Mouse (Mus musculus) heart, embryonic 14.5 days (tissue): ENCODE results near the gene Tapbp. TPM values are rescaled to one million over a fixed set of nuclear protein-coding genes. Genes with fewer than 3 reads are reported as not detected.

Experiments used
- ATAC-seq: fragments of 200-750 bp; cut with Nextera tagmentation; 2 replicates; pipeline ENCODE4 v1.8.0; 2017; ENCODE audit warnings: low read depth, moderate TSS enrichment; ENCODE audit not compliant: insufficient number of reproducible peaks, insufficient read depth, low FRiP score
- H3K27ac ChIP-seq, 2 experiments: fragments of 200-500 bp in 1 of 2; fragments of 300-500 bp in 1 of 2; sonication (generic) in 1 of 2; replicated peaks in 1 of 2; 2 replicates each; pipeline ENCODE4 v1.5.1; 2012 to 2014; ENCODE audit warnings: low read depth in 2 of 2, low read length in 2 of 2, control low read depth in 1 of 2, mild to moderate bottlenecking in 1 of 2, mixed read lengths in 1 of 2; ENCODE audit not compliant: control insufficient read depth in 1 of 2, insufficient read depth in 1 of 2
- H3K27me3 ChIP-seq: fragments of 300-500 bp; sonication (generic); 2 replicates; pipeline ENCODE4 v1.6.1; 2014; ENCODE audit warnings: mild to moderate bottlenecking, low read length, control low read depth; ENCODE audit not compliant: control insufficient read depth, insufficient read depth
- H3K36me3 ChIP-seq: fragments of 300-500 bp; sonication (generic); 2 replicates; pipeline ENCODE4 v1.6.1; 2014; ENCODE audit warnings: mild to moderate bottlenecking, control low read depth, low read length, mixed read lengths; ENCODE audit not compliant: control insufficient read depth, insufficient read depth
- H3K4me1 ChIP-seq, 2 experiments: fragments of 200-500 bp in 1 of 2; fragments of 300-500 bp in 1 of 2; sonication (generic) in 1 of 2; 2 replicates each; pipeline ENCODE4 v1.6.1; 2012 to 2014; ENCODE audit warnings: low read length in 2 of 2, control low read depth in 1 of 2, mixed read lengths in 1 of 2; ENCODE audit not compliant: control insufficient read depth in 2 of 2, insufficient read depth in 2 of 2
- H3K4me2 ChIP-seq: fragments of 300-500 bp; sonication (generic); 2 replicates; pipeline ENCODE4 v1.6.1; 2014; ENCODE audit warnings: mild to moderate bottlenecking, low read length
- H3K4me3 ChIP-seq, 2 experiments: fragments of 200-500 bp in 1 of 2; fragments of 300-500 bp in 1 of 2; sonication (generic) in 1 of 2; 2 replicates each; pipeline ENCODE4 v1.5.1; 2012 to 2014; ENCODE audit warnings: low read length in 2 of 2, mild to moderate bottlenecking in 2 of 2, control low read depth in 1 of 2, low read depth in 1 of 2, moderate library complexity in 1 of 2; ENCODE audit not compliant: control insufficient read depth in 1 of 2, insufficient read depth in 1 of 2
- H3K9ac ChIP-seq: fragments of 300-500 bp; sonication (generic); 2 replicates; pipeline ENCODE4 v1.6.1; 2014; ENCODE audit warnings: mild to moderate bottlenecking, low read length
- H3K9me3 ChIP-seq: fragments of 300-500 bp; sonication (generic); 2 replicates; pipeline ENCODE4 v1.6.1; 2016; ENCODE audit warnings: low read length, control low read depth; ENCODE audit not compliant: control insufficient read depth
- WGBS: fragments of 180-500 bp; shearing (Covaris S2); extraction: QIAGEN DNeasy Blood & Tissue Kit; methylation state at CpG from one replicate; pipeline ENCODE4 v1.1.7; 2014; 5-methylcytosine and 5-hydroxymethylcytosine counted together
- polyA plus RNA-seq: library from polyadenylated mRNA; unstranded; fragments of >200 nt; fragmentation: Nextera tagmentation; extraction: Ambion mirVana; gene quantifications from 2 replicates; pipeline ENCODE4 v1.2.1, GENCODE M21; 2014

Gene Tapbp
- polyA plus RNA-seq, 1 experiment from 2014 or later, result 44.9 TPM

DNA sequence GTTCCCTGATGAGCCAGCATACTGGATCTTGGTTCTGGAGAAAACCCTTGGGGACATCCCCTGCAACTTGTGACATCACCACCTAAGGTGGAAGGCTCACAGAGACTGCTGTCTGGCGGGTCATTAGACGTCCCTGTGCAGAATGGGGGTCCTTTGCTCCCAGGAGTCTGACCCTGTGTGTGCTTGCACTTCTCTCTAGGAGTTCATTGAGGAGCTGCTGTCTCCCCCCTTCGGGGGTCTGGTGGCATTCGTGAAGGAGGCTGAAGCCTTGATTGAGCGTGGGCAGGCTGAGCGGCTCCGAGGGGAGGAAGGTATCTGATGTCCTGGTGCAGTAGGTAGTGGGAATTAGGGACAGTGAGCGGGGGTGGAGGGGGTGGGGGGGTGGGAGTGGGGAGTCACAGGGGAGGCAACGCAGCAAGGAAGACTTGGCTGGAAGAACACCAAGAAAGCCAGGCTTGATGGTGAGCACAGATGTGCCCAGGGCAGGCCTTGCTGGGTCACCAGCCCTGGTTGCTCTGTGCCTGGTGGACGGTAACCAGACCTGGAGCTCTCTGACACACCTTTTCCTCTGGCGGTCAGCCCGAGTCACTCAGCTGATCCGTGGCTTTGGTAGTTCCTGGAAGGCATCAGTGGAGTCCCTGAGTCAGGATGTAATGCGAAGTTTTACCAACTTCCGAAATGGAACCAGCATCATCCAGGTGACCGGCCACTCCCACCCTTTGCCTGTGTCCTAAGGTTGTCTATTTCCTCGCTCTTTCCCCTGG lies 49.6 kb downstream of the Tapbp start:
- H3K4me3 ChIP-seq, result no peak overlapping the region
- WGBS, result 85% methylated on average over 17 of the region's 17 CpGs

DNA sequence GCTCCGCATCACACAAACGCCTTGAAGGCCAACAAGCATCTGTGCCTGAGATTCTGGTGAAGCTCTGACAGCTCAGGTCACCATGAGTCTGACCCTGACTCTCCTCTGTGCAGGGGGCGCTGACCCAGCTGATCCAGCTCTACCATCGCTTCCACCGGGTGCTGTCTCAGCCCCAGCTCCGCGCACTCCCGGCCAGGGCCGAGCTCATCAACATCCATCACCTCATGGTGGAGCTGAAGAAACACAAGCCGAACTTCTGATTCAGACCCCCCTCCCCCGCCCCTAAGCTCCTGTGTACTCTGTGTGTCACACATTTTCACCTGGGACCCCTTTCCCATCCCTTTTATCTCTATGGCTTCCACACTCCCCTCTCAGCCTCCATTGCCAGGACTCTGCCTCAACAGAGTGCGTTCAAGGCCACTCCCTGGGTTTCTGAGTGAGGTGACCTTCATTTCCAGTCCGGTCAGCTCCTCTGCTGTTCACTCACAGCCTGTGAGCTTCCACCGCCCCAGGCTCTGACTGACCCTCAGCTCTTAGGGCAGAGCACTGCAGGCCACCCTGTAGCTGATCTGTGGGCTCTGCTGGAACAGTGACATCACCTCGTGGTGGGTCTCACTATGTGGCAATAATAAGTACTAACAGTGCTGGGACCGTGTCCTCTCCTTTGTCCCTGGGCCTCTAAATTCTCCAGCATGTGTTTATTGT lies 50.3 kb downstream of the Tapbp start:
- 82% methylated on average over 16 of the region's 16 CpGs for WGBS
- H3K9me3 ChIP-seq, result 0 out of 2 replicates have a peak, but pooled peaks cover 6% of the 10 kb centered on the region
- no peaks in the 10 kb centered on the region for H3K27me3 ChIP-seq
- no peak overlapping the region for H3K4me3 ChIP-seq
- H3K4me2 ChIP-seq, result no peak overlapping the region
- peaks cover 45% of the 10 kb centered on the region for H3K36me3 ChIP-seq
- H3K27ac ChIP-seq, result no peak overlapping the region
- no peak overlapping the region for H3K9ac ChIP-seq
- H3K4me1 ChIP-seq, result no peaks in the 10 kb centered on the region
- ATAC-seq, result no peak

More for the DNA sequence above, 49.6 kb downstream of the Tapbp start:
- Histone ChIP-seq H3K4me1 (no peaks in the 10 kb centered on the region), H3K9me3 (0 out of 2 replicates have a peak, but pooled peaks cover 4% of the 10 kb centered on the region), H3K27ac (no peak overlapping the region), H3K27me3 (no peaks in the 10 kb centered on the region), H3K4me2 (no peak overlapping the region), H3K36me3 (peaks cover 53% of the 10 kb centered on the region), H3K9ac (no peak overlapping the region)
- no peak for ATAC-seq

DNA sequence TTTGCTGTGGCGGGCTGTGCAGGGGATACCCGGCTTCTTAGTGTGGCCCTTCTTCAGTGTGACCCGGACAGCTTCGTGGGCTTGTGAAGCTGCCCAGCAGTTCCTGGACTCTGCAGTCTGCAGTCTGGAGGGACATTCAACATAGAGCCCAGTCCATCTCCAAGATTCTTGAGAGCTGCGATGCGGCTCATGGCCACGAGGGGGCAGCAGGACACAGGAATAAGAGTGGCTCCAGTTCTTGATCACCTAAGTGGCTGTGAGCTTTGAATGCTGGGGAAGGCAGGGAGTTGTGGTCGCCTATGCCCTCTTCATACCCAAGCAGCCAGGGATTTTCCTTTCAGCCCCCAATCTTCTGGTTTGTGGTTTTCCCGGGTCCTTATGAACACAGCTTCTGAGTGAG lies 52.8 kb downstream of the Tapbp start:
- WGBS, result 2% methylated on average over 9 of the region's 9 CpGs
- ATAC-seq, result peak; percentile 59
- H3K9ac ChIP-seq, result no peak overlapping the region
- 0 out of 2 replicates have a peak, but pooled peaks cover 6% of the 10 kb centered on the region for H3K9me3 ChIP-seq
- H3K4me2 ChIP-seq, result no peak overlapping the region
- peaks cover 20% of the 10 kb centered on the region for H3K36me3 ChIP-seq
- H3K4me1 ChIP-seq, result no peaks in the 10 kb centered on the region
- no peaks in the 10 kb centered on the region for H3K27me3 ChIP-seq
- no peak overlapping the region for H3K27ac ChIP-seq
- no peak overlapping the region for H3K4me3 ChIP-seq

DNA sequence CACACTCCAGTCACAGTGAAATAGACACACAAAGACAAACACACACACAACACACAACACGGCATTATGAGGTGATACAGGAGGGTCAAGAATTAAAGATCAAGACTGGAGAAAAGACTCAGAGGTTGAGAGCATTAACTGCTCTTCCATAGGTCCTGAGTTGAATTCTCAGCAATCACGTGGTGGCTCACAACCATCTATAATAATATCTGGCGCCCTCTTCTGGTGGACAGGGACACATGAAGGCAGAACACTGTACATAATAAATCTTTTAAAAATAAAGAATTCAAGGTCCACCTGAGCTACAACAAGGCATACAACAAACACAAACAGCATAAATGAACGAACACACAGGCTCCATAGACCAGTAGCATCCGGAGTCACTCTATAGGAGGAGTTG lies 53.2 kb downstream of the Tapbp start:
- Histone ChIP-seq H3K9me3 (0 out of 2 replicates have a peak, but pooled peaks cover 6% of the 10 kb centered on the region), H3K4me1 (no peaks in the 10 kb centered on the region), H3K4me3 (no peak overlapping the region), H3K27me3 (0 out of 2 replicates have a peak, but pooled peaks cover 3% of the 10 kb centered on the region), H3K36me3 (peaks cover 19% of the 10 kb centered on the region), H3K4me2 (no peak overlapping the region), H3K27ac (no peak overlapping the region), H3K9ac (no peak overlapping the region)
- ATAC-seq, result peak; percentile 43
- 27% methylated on average over 5 of the region's 5 CpGs for WGBS

DNA sequence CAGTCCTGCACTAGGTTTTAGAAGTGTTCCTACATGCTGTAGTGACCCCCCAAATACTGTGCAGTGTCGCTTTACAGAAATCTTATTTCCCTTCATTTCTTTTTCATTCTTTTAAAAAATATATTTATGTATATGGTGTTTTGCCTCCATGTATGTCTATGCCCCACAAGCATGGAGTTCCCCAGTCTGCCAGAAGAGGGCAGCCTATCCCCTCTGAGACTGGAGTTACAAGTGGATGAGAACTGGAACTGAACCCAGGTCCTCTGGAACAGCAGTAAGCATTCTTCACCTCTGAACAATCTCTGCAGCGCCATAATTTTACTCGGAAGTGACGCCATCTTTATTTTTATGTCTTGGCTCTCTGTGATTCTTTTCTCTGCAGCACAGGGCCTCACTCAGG lies 53.7 kb downstream of the Tapbp start:
- ATAC-seq, result no peak
- WGBS, result 74% methylated on average over 4 of the region's 4 CpGs

DNA sequence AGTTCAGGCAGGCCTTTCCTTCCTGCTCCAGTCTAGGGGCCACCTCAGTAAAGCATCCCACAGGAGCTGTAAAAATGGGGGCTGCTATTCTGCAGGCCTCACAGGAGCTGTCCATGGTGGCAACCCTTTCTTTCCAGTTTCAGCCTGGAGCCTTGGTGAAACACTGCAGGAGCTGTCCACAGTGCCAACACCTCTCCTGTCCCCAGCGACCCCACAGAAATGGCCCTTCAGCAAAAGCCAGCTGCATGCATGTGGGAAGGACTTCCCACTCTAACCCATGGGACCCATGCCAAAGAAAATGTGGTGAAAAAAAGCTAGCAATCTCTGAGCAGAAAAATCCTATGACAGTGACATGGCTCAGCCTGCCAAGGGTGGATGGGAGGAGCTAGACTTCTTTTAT lies 57.0 kb downstream of the Tapbp start:
- 0 out of 2 replicates have a peak, but pooled peaks have one; percentile 28 for ATAC-seq

More for the DNA sequence above, 53.7 kb downstream of the Tapbp start:
- Histone ChIP-seq H3K27ac (no peak overlapping the region), H3K9me3 (0 out of 2 replicates have a peak, but pooled peaks cover 6% of the 10 kb centered on the region), H3K4me3 (no peak overlapping the region), H3K36me3 (peaks cover 19% of the 10 kb centered on the region), H3K9ac (no peak overlapping the region), H3K4me1 (no peaks in the 10 kb centered on the region), H3K27me3 (0 out of 2 replicates have a peak, but pooled peaks cover 3% of the 10 kb centered on the region), H3K4me2 (no peak overlapping the region)

DNA sequence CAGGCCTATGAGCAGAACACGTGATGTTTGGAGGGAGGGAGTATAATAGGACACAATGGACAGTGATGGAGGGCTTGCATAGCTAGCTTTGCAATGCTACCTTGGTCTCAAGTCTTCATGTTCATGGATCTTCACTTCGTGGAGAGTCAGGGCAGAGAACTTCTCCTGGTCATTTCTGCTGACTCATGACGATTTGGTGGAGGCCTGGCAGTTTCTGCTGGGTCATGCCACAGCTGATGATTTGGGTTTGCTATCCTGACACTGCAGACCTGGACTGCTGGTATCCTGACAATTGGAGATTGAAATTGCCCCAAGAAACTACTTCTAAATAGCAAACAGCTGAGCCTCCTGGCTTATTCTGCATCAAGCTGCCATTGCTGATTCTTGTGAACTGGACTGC lies 57.9 kb downstream of the Tapbp start:
- Histone ChIP-seq H3K9me3 (0 out of 2 replicates have a peak, but pooled peaks cover 6% of the 10 kb centered on the region), H3K27ac (no peak overlapping the region), H3K4me1 (peaks cover 3 to 4% of the 10 kb centered on the region in 2 experiments; a peak in 2 of 4 replicates), H3K36me3 (no peaks in the 10 kb centered on the region), H3K4me3 (no peak overlapping the region), H3K9ac (no peak overlapping the region), H3K4me2 (no peak overlapping the region), H3K27me3 (peaks cover 28% of the 10 kb centered on the region)
- WGBS, result 47% methylated on average over 3 of the region's 3 CpGs
- no peak for ATAC-seq

More for the DNA sequence above, 57.0 kb downstream of the Tapbp start:
- Histone ChIP-seq H3K4me1 (no peaks in the 10 kb centered on the region), H3K9me3 (0 out of 2 replicates have a peak, but pooled peaks cover 6% of the 10 kb centered on the region), H3K36me3 (no peaks in the 10 kb centered on the region), H3K27me3 (peaks cover 19% of the 10 kb centered on the region), H3K9ac (no peak overlapping the region), H3K4me3 (no peak overlapping the region), H3K27ac (no peak overlapping the region), H3K4me2 (no peak overlapping the region)
- WGBS, result 8% methylated on average over 1 of the region's 1 CpGs
